Mouse (Mus musculus): ENCODE data around the gene Ldhal6b. TPM values are rescaled to one million over a fixed set of nuclear protein-coding genes. Genes with fewer than 3 reads are reported as not detected.

Gene Ldhal6b
- polyA plus RNA-seq, 1 experiment from 2014 or later: not detected

- H3K27ac ChIP-seq: no peak overlapping the region
- WGBS: 73% methylated on average over 6 of the region's 6 CpGs
- peaks cover 5% of the 10 kb centered on the region for H3K4me1 ChIP-seq
- H3K9ac ChIP-seq: no peak overlapping the region
- no peak overlapping the region for H3K4me3 ChIP-seq
- H3K27me3 ChIP-seq (replicated peaks): peaks cover 6% of the 10 kb centered on the region
- H3K4me2 ChIP-seq (replicated peaks): no peak overlapping the region
- ATAC-seq (ENCODE audit: low FRiP score, low read depth): no peak
- 0 out of 2 replicates have a peak, but pooled peaks cover 3% of the 10 kb centered on the region for H3K36me3 ChIP-seq
- H3K9me3 ChIP-seq: no peaks in the 10 kb centered on the region
These were observed 11.5 kb downstream of the Ldhal6b start for GRCm38 (mm10) chr17:5407030-5407429.

- ATAC-seq (ENCODE audit: low FRiP score, low read depth): no peak
- peaks cover 6% of the 10 kb centered on the region for H3K27me3 ChIP-seq (replicated peaks)
- peaks cover 5% of the 10 kb centered on the region for H3K4me1 ChIP-seq
- 0 out of 2 replicates have a peak, but pooled peaks cover 3% of the 10 kb centered on the region for H3K36me3 ChIP-seq
- no peak overlapping the region for H3K9ac ChIP-seq
- H3K4me3 ChIP-seq: no peak overlapping the region
- H3K27ac ChIP-seq: no peak overlapping the region
- WGBS: 47% methylated on average over 10 of the region's 10 CpGs
- no peaks in the 10 kb centered on the region for H3K9me3 ChIP-seq
- no peak overlapping the region; the same call in 1 of the 2 replicates for H3K4me2 ChIP-seq (replicated peaks)
These were observed 12.0 kb downstream of the Ldhal6b start for GRCm38 (mm10) chr17:5406566-5406965.

GRCm38 (mm10) chr17:5403885-5404284 lies 14.7 kb downstream of the Ldhal6b start:
- no peak for ATAC-seq (ENCODE audit: low FRiP score, low read depth)
- peaks cover 5% of the 10 kb centered on the region for H3K4me1 ChIP-seq
- no peaks in the 10 kb centered on the region for H3K36me3 ChIP-seq
- peaks cover 6% of the 10 kb centered on the region for H3K27me3 ChIP-seq (replicated peaks)
- no peaks in the 10 kb centered on the region for H3K9me3 ChIP-seq
- no peak overlapping the region for H3K4me3 ChIP-seq
- no peak overlapping the region for H3K4me2 ChIP-seq (replicated peaks)
- WGBS: 70% methylated on average over 6 of the region's 6 CpGs
- H3K9ac ChIP-seq: no peak overlapping the region
- no peak overlapping the region for H3K27ac ChIP-seq

- 23% methylated on average over 8 of the region's 8 CpGs for WGBS
- Histone ChIP-seq H3K36me3 (no peaks in the 10 kb centered on the region), H3K4me3 (no peak overlapping the region), H3K27ac (no peak overlapping the region), H3K4me1 (peaks cover 5% of the 10 kb centered on the region), H3K4me2 (replicated peaks) (peak overlapping the region; percentile 36; the same call in 1 of the 2 replicates), H3K9ac (no peak overlapping the region), H3K27me3 (replicated peaks) (peaks cover 6% of the 10 kb centered on the region), H3K9me3 (no peaks in the 10 kb centered on the region)
- ATAC-seq (ENCODE audit: low FRiP score, low read depth): peak; percentile 82
These were observed 15.9 kb downstream of the Ldhal6b start for GRCm38 (mm10) chr17:5402624-5403023.

- ATAC-seq (ENCODE audit: low FRiP score, low read depth): peak; percentile 67
These were observed 16.5 kb downstream of the Ldhal6b start for GRCm38 (mm10) chr17:5402069-5402468.

GRCm38 (mm10) chr17:5401288-5401687 lies 17.3 kb downstream of the Ldhal6b start:
- Histone ChIP-seq H3K4me3 (no peak overlapping the region), H3K9me3 (no peaks in the 10 kb centered on the region), H3K9ac (no peak overlapping the region), H3K27me3 (replicated peaks) (peaks cover 6% of the 10 kb centered on the region), H3K36me3 (no peaks in the 10 kb centered on the region), H3K27ac (no peak overlapping the region), H3K4me2 (replicated peaks) (no peak overlapping the region), H3K4me1 (peaks cover 9% of the 10 kb centered on the region)
- 91% methylated on average over 10 of the region's 10 CpGs for WGBS
- no peak for ATAC-seq (ENCODE audit: low FRiP score, low read depth)

More at GRCm38 (mm10) chr17:5402069-5402468, 16.5 kb downstream of the Ldhal6b start:
- H3K9me3 ChIP-seq: no peaks in the 10 kb centered on the region
- H3K4me3 ChIP-seq: no peak overlapping the region
- peaks cover 9% of the 10 kb centered on the region for H3K4me1 ChIP-seq
- no peaks in the 10 kb centered on the region for H3K36me3 ChIP-seq
- H3K27me3 ChIP-seq (replicated peaks): peaks cover 6% of the 10 kb centered on the region
- no peak overlapping the region for H3K9ac ChIP-seq
- H3K4me2 ChIP-seq (replicated peaks): peak overlapping the region; percentile 36
- no peak overlapping the region for H3K27ac ChIP-seq
- 10% methylated on average over 9 of the region's 9 CpGs for WGBS

GRCm38 (mm10) chr17:5400435-5401090 lies 18.0 kb downstream of the Ldhal6b start:
- H3K4me2 ChIP-seq (replicated peaks): no peak overlapping the region
- H3K4me1 ChIP-seq: peaks cover 9% of the 10 kb centered on the region
- no peaks in the 10 kb centered on the region for H3K9me3 ChIP-seq
- H3K4me3 ChIP-seq: no peak overlapping the region
- no peak overlapping the region for H3K9ac ChIP-seq
- 77% methylated on average over 14 of the region's 14 CpGs for WGBS
- peaks cover 6% of the 10 kb centered on the region for H3K27me3 ChIP-seq (replicated peaks)
- no peak overlapping the region for H3K27ac ChIP-seq
- H3K36me3 ChIP-seq: no peaks in the 10 kb centered on the region
- ATAC-seq (ENCODE audit: low FRiP score, low read depth): no peak

GRCm38 (mm10) chr17:5397148-5398007 lies 21.2 kb downstream of the Ldhal6b start:
- Histone ChIP-seq H3K9me3 (no peaks in the 10 kb centered on the region), H3K27me3 (replicated peaks) (no peaks in the 10 kb centered on the region; the same call in 1 of the 2 replicates), H3K4me3 (no peak overlapping the region), H3K4me1 (peaks cover 4% of the 10 kb centered on the region; the same call in 1 of the 2 replicates), H3K36me3 (no peaks in the 10 kb centered on the region), H3K27ac (no peak overlapping the region), H3K9ac (no peak overlapping the region), H3K4me2 (replicated peaks) (peak overlapping the region; percentile 33)
- ATAC-seq (ENCODE audit: low FRiP score, low read depth): peak; percentile 78
- 32% methylated on average over 33 of the region's 33 CpGs for WGBS

GRCm38 (mm10) chr17:5396213-5396612 lies 22.4 kb downstream of the Ldhal6b start:
- Histone ChIP-seq H3K36me3 (no peaks in the 10 kb centered on the region), H3K9me3 (no peaks in the 10 kb centered on the region), H3K4me2 (replicated peaks) (no peak overlapping the region), H3K4me1 (0 out of 2 replicates have a peak, but pooled peaks cover 4% of the 10 kb centered on the region), H3K9ac (no peak overlapping the region), H3K27ac (no peak overlapping the region), H3K27me3 (replicated peaks) (no peaks in the 10 kb centered on the region; the same call in 1 of the 2 replicates), H3K4me3 (no peak overlapping the region)
- WGBS: 76% methylated on average over 5 of the region's 5 CpGs
- no peak for ATAC-seq (ENCODE audit: low FRiP score, low read depth)

- no peak overlapping the region for H3K9ac ChIP-seq
- H3K27me3 ChIP-seq (replicated peaks): no peaks in the 10 kb centered on the region; the same call in 1 of the 2 replicates
- H3K4me2 ChIP-seq (replicated peaks): no peak overlapping the region
- no peaks in the 10 kb centered on the region for H3K9me3 ChIP-seq
- H3K27ac ChIP-seq: no peak overlapping the region
- 85% methylated on average over 16 of the region's 16 CpGs for WGBS
- H3K36me3 ChIP-seq: no peaks in the 10 kb centered on the region
- no peak overlapping the region for H3K4me3 ChIP-seq
- H3K4me1 ChIP-seq: peaks cover 5% of the 10 kb centered on the region; the same call in 1 of the 2 replicates
- no peak for ATAC-seq (ENCODE audit: low FRiP score, low read depth)
These were observed 22.9 kb downstream of the Ldhal6b start for GRCm38 (mm10) chr17:5395454-5396205.

GRCm38 (mm10) chr17:5390682-5391081 lies 27.9 kb downstream of the Ldhal6b start:
- H3K27ac ChIP-seq: no peak overlapping the region
- no peaks in the 10 kb centered on the region; the same call in 1 of the 2 replicates for H3K27me3 ChIP-seq (replicated peaks)
- H3K9ac ChIP-seq: no peak overlapping the region
- 66% methylated on average over 10 of the region's 10 CpGs for WGBS
- H3K4me1 ChIP-seq: peaks cover 4% of the 10 kb centered on the region; the same call in 1 of the 2 replicates
- H3K4me2 ChIP-seq (replicated peaks): no peak overlapping the region
- no peaks in the 10 kb centered on the region for H3K36me3 ChIP-seq
- ATAC-seq (ENCODE audit: low FRiP score, low read depth): no peak
- no peaks in the 10 kb centered on the region for H3K9me3 ChIP-seq
- no peak overlapping the region for H3K4me3 ChIP-seq
